Mouse (Mus musculus) embryonic facial prominence, embryonic 14.5 days (tissue): Measurements from ENCODE around the gene Itpkc. TPM values are rescaled to one million over a fixed set of nuclear protein-coding genes. Genes with fewer than 3 reads are reported as not detected.

ENCODE experiments used
- ATAC-seq: fragments of 200-750 bp; cut with Nextera tagmentation; 2 replicates; pipeline ENCODE4 v1.8.0; 2017; ENCODE audit warnings: low read depth, moderate number of reproducible peaks, moderate TSS enrichment
- DNase-seq: peaks from one replicate; pipeline ENCODE4 v3.0.0-alpha.2; 2015; ENCODE audit warnings: low spot score
- H3K27ac ChIP-seq: fragments of 300-500 bp; sonication (generic); replicated peaks from 2 replicates; pipeline ENCODE4 v1.5.1; 2014; ENCODE audit warnings: low read depth, mild to moderate bottlenecking, low read length, moderate library complexity
- H3K27me3 ChIP-seq: fragments of 300-500 bp; sonication (generic); replicated peaks from 2 replicates; pipeline ENCODE4 v1.6.1; 2014; ENCODE audit warnings: low read length; ENCODE audit not compliant: control insufficient read depth, insufficient read depth
- H3K36me3 ChIP-seq: fragments of 300-500 bp; sonication (generic); 2 replicates; pipeline ENCODE4 v1.6.1; 2014; ENCODE audit warnings: low read length, mixed read lengths; ENCODE audit not compliant: control insufficient read depth, insufficient read depth
- H3K4me1 ChIP-seq: fragments of 300-500 bp; sonication (generic); 2 replicates; pipeline ENCODE4 v1.6.1; 2014; ENCODE audit warnings: antibody characterized with exemption, low read length; ENCODE audit not compliant: control insufficient read depth, insufficient read depth
- H3K4me2 ChIP-seq: fragments of 300-500 bp; sonication (generic); 2 replicates; pipeline ENCODE4 v1.6.1; 2014; ENCODE audit warnings: low read depth, mild to moderate bottlenecking, low read length, moderate library complexity, mixed read lengths
- H3K4me3 ChIP-seq: fragments of 300-500 bp; sonication (generic); 2 replicates; pipeline ENCODE4 v1.5.1; 2014; ENCODE audit warnings: low read depth, mild to moderate bottlenecking, low read length
- H3K9ac ChIP-seq: fragments of 300-500 bp; sonication (generic); 2 replicates; pipeline ENCODE4 v1.6.1; 2014; ENCODE audit warnings: low read depth, mild to moderate bottlenecking, low read length, moderate library complexity, mixed read lengths
- H3K9me3 ChIP-seq: fragments of 300-500 bp; sonication (generic); 2 replicates; pipeline ENCODE4 v1.6.1; 2016; ENCODE audit warnings: low read length; ENCODE audit not compliant: control insufficient read depth
- WGBS: fragments of 180-500 bp; shearing (Covaris S2); extraction: QIAGEN DNeasy Blood & Tissue Kit; methylation state at CpG from one replicate; pipeline ENCODE4 v1.1.7; 2014; 5-methylcytosine and 5-hydroxymethylcytosine counted together
- polyA plus RNA-seq: library from polyadenylated mRNA; unstranded; fragments of >200 nt; fragmentation: Nextera tagmentation; extraction: Ambion mirVana; gene quantifications from 2 replicates; pipeline ENCODE4 v1.2.1, GENCODE M21; 2014

Gene Itpkc
- polyA plus RNA-seq, 1 experiment from 2014 or later, result 8.1 TPM

- DNase-seq, result no peak
- no peak for ATAC-seq
- Histone ChIP-seq H3K4me1 (peaks cover 24% of the 10 kb centered on the region), H3K4me3 (peak overlapping the region; percentile 72; the same call in 1 of the 2 replicates), H3K4me2 (peak overlapping the region; percentile 90), H3K36me3 (peaks cover 39% of the 10 kb centered on the region), H3K9me3 (no peaks in the 10 kb centered on the region), H3K27me3 (no peaks in the 10 kb centered on the region), H3K9ac (peak overlapping the region; percentile 94; the same call in 1 of the 2 replicates), H3K27ac (no peak overlapping the region)
- WGBS, result 82% methylated on average over 7 of the region's 7 CpGs
Observed at GRCm38 (mm10) chr7:27260856-27261255, 32.4 kb upstream of the Itpkc start.

GRCm38 (mm10) chr7:27259771-27260170, 31.3 kb upstream of the Itpkc start:
- peak; percentile 50 for DNase-seq
- 12% methylated on average over 5 of the region's 5 CpGs for WGBS
- no peaks in the 10 kb centered on the region for H3K27me3 ChIP-seq
- peak overlapping the region; percentile 72 for H3K4me3 ChIP-seq
- no peaks in the 10 kb centered on the region for H3K9me3 ChIP-seq
- H3K9ac ChIP-seq, result peak overlapping the region; percentile 94
- peaks cover 30% of the 10 kb centered on the region for H3K36me3 ChIP-seq
- peaks cover 24% of the 10 kb centered on the region for H3K4me1 ChIP-seq
- ATAC-seq, result no peak
- H3K27ac ChIP-seq, result peak overlapping the region; percentile 91
- peak overlapping the region; percentile 90 for H3K4me2 ChIP-seq

DNA sequence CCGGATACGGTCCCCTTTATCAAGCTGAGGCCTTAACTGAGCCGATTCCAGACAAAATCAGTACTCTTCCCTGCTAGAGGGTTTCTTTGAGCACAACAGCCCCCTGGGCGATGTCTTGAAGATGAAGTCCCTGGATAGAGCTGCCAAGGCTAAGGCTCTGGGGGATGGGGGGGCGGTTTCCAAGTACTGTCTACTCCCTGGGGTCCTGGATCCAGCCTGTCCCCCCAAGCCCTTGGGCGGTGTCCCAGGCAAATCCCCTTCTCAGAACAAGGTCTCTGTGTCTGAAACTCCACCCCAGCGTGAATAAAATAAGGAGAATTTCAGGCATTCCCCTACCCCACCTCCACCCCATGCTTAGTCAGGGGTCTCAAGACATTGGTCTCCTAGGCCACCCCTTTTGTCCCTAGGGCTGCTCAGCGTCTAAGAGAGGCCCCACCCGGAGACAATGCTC, 30.8 kb upstream of the Itpkc start:
- no peaks in the 10 kb centered on the region for H3K9me3 ChIP-seq
- no peak for ATAC-seq
- H3K27ac ChIP-seq, result peak overlapping the region; percentile 91
- peaks cover 29% of the 10 kb centered on the region for H3K36me3 ChIP-seq
- peak; percentile 41 for DNase-seq
- no peaks in the 10 kb centered on the region for H3K27me3 ChIP-seq
- H3K4me1 ChIP-seq, result peaks cover 24% of the 10 kb centered on the region
- H3K4me2 ChIP-seq, result peak overlapping the region; percentile 90
- H3K9ac ChIP-seq, result peak overlapping the region; percentile 94
- 2% methylated on average over 9 of the region's 9 CpGs for WGBS
- peak overlapping the region; percentile 72 for H3K4me3 ChIP-seq

DNA sequence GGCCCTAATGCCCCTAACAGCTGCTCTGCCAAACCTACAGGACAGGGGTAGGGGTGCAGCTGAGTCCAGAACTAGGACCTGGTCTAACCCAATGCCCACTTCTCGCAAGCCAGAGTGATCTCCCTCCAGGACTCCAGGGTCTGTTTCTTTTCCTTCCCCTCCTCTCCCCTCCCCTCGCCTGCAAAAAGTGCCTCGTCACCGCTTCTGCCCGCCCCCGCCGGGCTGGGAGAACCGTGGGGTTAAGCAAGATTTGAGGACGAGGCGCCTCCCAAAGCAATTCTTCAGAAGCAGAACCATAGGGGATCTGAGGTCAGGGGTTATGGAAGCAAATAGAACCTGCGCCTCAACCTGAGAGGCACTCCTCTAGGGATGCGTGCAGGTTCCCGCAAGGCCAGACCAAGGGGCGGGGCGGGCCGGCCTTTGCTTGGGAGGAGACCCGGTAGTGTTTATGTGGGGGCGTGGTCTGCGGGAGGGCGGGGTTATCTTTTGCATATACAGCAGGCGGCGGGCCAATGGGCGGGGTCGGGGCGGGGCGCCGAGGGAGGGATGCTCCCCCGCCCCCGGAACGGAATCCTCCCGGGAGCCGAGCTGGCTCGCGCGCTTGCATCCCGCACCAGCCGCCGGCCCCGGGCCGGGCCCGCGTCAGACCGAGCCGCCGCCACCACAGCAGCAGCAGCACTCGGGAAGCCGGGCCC, 29.9 kb upstream of the Itpkc start, which contains the start of gene Numbl:
Gene Numbl (plus strand): TSS at position 229 of the 695 bp plus-strand sequence.
- Histone ChIP-seq H3K4me2 (peak within 1 kb of the TSS; percentile 90), H3K9ac (peak within 1 kb of the TSS; percentile 94), H3K27me3 (no peaks in the 10 kb centered on the region), H3K4me1 (peaks cover 24% of the 10 kb centered on the region), H3K27ac (peak within 1 kb of the TSS; percentile 91), H3K4me3 (peak within 1 kb of the TSS; percentile 72), H3K36me3 (peaks cover 24% of the 10 kb centered on the region), H3K9me3 (no peaks in the 10 kb centered on the region)
- 0% methylated on average over 17 of the region's 47 CpGs for WGBS
- DNase-seq (peak; percentile 96), ATAC-seq (peak; percentile 82)

DNA sequence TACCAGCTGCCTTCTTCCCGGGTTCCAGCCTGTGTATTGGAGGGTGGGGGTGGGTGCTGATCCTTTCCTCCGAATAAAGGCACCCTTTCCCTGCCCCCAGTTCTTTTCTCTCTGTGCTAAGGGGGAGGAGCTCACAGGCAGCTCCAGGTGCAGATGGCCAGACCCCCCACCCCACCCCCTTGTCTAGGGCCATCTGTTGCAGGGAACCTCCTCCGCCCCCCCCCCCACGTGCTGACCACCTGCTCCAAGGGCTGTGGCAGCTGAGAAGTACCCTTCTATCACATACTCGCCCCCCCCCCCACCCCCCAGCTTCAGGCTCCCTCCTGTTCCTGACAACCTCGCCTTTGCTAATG, 29.4 kb upstream of the Itpkc start:
- H3K4me3 ChIP-seq, result peak overlapping the region; percentile 72
- H3K4me1 ChIP-seq, result peaks cover 24% of the 10 kb centered on the region
- H3K36me3 ChIP-seq, result peaks cover 24% of the 10 kb centered on the region
- no peaks in the 10 kb centered on the region for H3K27me3 ChIP-seq
- H3K9me3 ChIP-seq, result no peaks in the 10 kb centered on the region
- ATAC-seq (peak; percentile 12), DNase-seq (peak; percentile 62)
- WGBS, result 0% methylated on average over 4 of the region's 6 CpGs
- peak overlapping the region; percentile 91 for H3K27ac ChIP-seq
- peak overlapping the region; percentile 90 for H3K4me2 ChIP-seq
- peak overlapping the region; percentile 94 for H3K9ac ChIP-seq

DNA sequence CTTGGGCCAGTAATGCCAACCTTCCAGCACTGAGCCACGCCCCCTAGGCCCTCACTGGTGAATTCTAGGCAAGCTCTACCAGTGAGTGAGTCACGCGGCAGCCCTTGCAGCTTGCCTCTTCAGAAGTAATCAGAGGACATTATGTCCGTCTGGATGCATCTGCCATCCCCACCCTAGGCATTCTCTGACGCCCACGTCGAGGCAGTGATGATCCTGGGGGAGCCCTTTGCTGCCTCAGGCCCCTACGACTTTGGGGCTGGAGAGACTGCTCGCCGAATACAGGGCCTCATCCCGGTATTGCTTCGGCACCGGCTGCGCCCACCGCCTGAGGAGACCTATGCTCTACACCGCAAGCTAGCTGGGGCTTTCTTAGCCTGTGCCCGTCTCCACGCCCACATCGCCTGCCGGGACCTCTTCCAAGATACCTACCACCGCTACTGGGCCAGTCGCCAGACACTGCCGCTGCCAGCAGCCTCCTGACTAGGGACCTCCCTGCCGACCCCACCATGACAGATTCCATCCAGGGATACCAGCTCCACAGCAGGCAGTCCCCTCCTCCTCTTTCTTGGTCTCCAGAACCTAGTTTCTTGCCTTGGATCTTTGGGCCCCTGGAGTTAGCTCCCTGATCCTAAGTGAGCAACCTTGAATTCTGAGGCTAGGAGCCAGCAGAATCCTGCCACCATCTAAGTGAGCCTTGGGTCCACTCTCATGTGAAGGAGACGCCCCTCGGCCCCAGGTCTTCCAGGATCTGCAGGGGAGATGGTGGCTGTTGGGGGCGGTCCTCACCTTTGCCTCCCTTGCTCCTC, 28.8 kb upstream of the Itpkc start:
- H3K27me3 ChIP-seq, result no peaks in the 10 kb centered on the region
- H3K4me1 ChIP-seq, result peaks cover 24% of the 10 kb centered on the region
- ATAC-seq (peak; percentile 48), DNase-seq (peak; percentile 89)
- peaks cover 18% of the 10 kb centered on the region for H3K36me3 ChIP-seq
- H3K27ac ChIP-seq, result peak overlapping the region; percentile 91
- 16% methylated on average over 26 of the region's 27 CpGs for WGBS
- peak overlapping the region; percentile 94 for H3K9ac ChIP-seq
- H3K4me3 ChIP-seq, result peak overlapping the region; percentile 72
- no peaks in the 10 kb centered on the region for H3K9me3 ChIP-seq
- peak overlapping the region; percentile 90 for H3K4me2 ChIP-seq

- WGBS, result 70% methylated on average over 3 of the region's 3 CpGs
- H3K4me1 ChIP-seq, result peaks cover 23% of the 10 kb centered on the region
- no peaks in the 10 kb centered on the region for H3K27me3 ChIP-seq
- H3K27ac ChIP-seq, result no peak overlapping the region
- peaks cover 15% of the 10 kb centered on the region; the same call in 1 of the 2 replicates for H3K36me3 ChIP-seq
- ATAC-seq (no peak), DNase-seq (no peak)
- no peaks in the 10 kb centered on the region for H3K9me3 ChIP-seq
- no peak overlapping the region for H3K4me3 ChIP-seq
- H3K4me2 ChIP-seq, result no peak overlapping the region
- H3K9ac ChIP-seq, result no peak overlapping the region
Observed at GRCm38 (mm10) chr7:27255721-27256120, 27.3 kb upstream of the Itpkc start.

GRCm38 (mm10) chr7:27251946-27252345, 23.5 kb upstream of the Itpkc start:
- 82% methylated on average over 6 of the region's 6 CpGs for WGBS
- Histone ChIP-seq H3K4me2 (no peak overlapping the region), H3K4me3 (no peak overlapping the region), H3K4me1 (peaks cover 4% of the 10 kb centered on the region; the same call in 1 of the 2 replicates), H3K27me3 (no peaks in the 10 kb centered on the region), H3K9me3 (no peaks in the 10 kb centered on the region), H3K9ac (no peak overlapping the region), H3K36me3 (peaks cover 27% of the 10 kb centered on the region), H3K27ac (no peak overlapping the region)
- DNase-seq (no peak), ATAC-seq (no peak)
